Mouse (Mus musculus) cerebellum, adult 2 months (tissue): Measurements from ENCODE around the gene Lck. TPM values are rescaled to one million over a fixed set of nuclear protein-coding genes. Genes with fewer than 3 reads are reported as not detected.

Experiments
- DNase-seq, 2 experiments: peaks; one replicate each; pipeline ENCODE4 v3.0.0; 2021
- H3K27ac ChIP-seq: fragments of 200-500 bp; 2 replicates; pipeline ENCODE4 v1.5.1; 2012; ENCODE audit warnings: low read length, control low read depth, inconsistent platforms; ENCODE audit not compliant: insufficient read depth
- H3K27me3 ChIP-seq: fragments of 200-500 bp; 2 replicates; pipeline ENCODE4 v1.6.1; 2012; ENCODE audit warnings: inconsistent platforms, mild to moderate bottlenecking, low read length, moderate library complexity; ENCODE audit not compliant: control insufficient read depth, insufficient read depth
- H3K4me1 ChIP-seq: fragments of 200-500 bp; 2 replicates; pipeline ENCODE4 v1.6.1; 2011; ENCODE audit warnings: low read length; ENCODE audit not compliant: control insufficient read depth, insufficient read depth
- H3K4me3 ChIP-seq: fragments of 200-500 bp; replicated peaks from 2 replicates; pipeline ENCODE3; 2011; ENCODE audit warnings: mild to moderate bottlenecking, low read depth, low read length, control low read depth; ENCODE audit not compliant: insufficient read depth
- CTCF ChIP-seq: fragments of 200-500 bp; IDR thresholded peaks from 2 replicates; pipeline ENCODE4 v1.5.1; 2011; ENCODE audit warnings: low read depth, mild to moderate bottlenecking, control low read depth, low read length, moderate library complexity, borderline replicate concordance; ENCODE audit not compliant: insufficient read depth
- POLR2A ChIP-seq: fragments of 200-500 bp; IDR thresholded peaks from 2 replicates; pipeline ENCODE4 v1.6.1; 2011; ENCODE audit warnings: low read length, control low read depth, borderline replicate concordance; ENCODE audit not compliant: insufficient read depth
- WGBS: fragments of 180-500 bp; shearing (Covaris S2); methylation state at CpG from one replicate; pipeline ENCODE4 v1.1.7; 2018; 5-methylcytosine and 5-hydroxymethylcytosine counted together
- polyA plus RNA-seq: library from polyadenylated mRNA; depleted of rRNA; stranded (reverse); fragments of >200 nt; gene quantifications from 2 replicates; pipeline ENCODE4 v1.2.3, GENCODE M21; 2012

Gene Lck
- polyA plus RNA-seq, 1 experiment, result 1.00 TPM

GRCm38 (mm10) chr4:129571551-129572084, 1.8 kb downstream of the Lck start:
- H3K27ac ChIP-seq, result no peak overlapping the region
- H3K4me1 ChIP-seq, result no peaks in the 10 kb centered on the region
- TF ChIP-seq POLR2A, result no peak
- no peak for TF ChIP-seq CTCF
- DNase-seq, result no peak
- H3K4me3 ChIP-seq, result no peak overlapping the region
- 74% methylated on average over 8 of the region's 8 CpGs for WGBS
- no peaks in the 10 kb centered on the region for H3K27me3 ChIP-seq

DNA sequence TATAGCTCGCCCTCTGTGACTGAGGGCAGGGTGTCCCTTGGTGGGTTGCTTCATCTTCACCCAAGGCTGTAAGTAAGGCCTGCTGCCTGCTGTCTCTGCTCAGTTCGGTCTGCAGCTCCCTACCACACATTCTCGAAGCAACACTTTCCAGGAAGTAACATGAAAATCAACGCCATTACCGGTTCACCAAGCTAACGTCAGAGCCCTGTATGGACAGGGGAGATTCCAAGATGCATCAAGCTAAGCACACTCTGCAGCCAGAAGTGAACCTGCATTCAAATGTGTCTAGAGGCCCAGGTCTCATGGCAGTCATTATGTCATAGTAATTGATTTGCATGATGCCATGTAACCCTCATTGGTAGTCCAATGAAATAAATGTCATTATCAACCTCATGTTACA, 3.4 kb downstream of the Lck start:
- no peak for TF ChIP-seq CTCF
- no peak for TF ChIP-seq POLR2A
- Histone ChIP-seq H3K27ac (no peak overlapping the region), H3K27me3 (no peaks in the 10 kb centered on the region), H3K4me1 (no peaks in the 10 kb centered on the region), H3K4me3 (no peak overlapping the region)
- WGBS, result 89% methylated on average over 6 of the region's 6 CpGs
- DNase-seq, result no peak

DNA sequence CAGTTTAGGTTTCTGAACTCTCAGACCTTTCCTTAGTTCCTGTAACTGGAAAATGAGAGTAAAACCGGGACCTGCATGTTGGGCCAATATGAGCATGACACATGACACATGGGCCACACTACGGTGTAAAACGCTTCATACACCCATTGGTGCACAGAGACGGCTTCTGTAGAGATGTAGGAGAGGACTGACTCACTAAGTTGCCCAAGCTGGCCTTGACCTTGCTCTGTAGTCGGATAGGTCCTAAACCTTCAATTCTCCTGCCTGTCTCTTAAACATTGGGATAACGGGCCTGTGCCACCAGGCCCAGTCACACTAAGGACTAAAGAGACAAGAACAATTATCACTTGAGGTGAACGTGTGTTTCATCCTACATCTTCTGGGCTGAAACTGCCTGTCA, 5.1 kb downstream of the Lck start:
- TF ChIP-seq POLR2A (no peak), CTCF (no peak)
- no peak overlapping the region for H3K27ac ChIP-seq
- WGBS, result 91% methylated on average over 7 of the region's 7 CpGs
- no peak for DNase-seq
- no peaks in the 10 kb centered on the region for H3K4me1 ChIP-seq
- no peak overlapping the region for H3K4me3 ChIP-seq
- H3K27me3 ChIP-seq, result no peaks in the 10 kb centered on the region

DNA sequence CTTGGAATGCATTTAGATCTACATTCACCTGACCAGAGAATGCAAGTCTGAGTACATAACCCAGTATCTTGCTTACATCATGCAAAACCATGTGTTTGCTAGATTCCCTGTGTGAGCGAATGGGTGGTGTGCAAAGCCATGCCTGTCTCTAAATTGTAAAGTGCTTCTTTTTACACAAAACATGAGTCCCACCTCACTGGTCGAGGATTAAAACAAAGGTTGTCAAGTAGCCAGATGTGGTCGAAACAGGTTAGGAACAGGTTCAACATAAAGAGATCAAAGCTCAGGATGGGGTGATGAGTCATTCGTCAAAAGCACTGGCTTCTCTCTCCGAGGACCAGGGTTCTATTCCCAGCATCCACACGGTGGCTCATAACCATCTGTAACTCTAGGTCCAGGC, 8.3 kb downstream of the Lck start:
- no peak for DNase-seq
- Histone ChIP-seq H3K27me3 (no peaks in the 10 kb centered on the region), H3K4me3 (no peak overlapping the region), H3K4me1 (no peaks in the 10 kb centered on the region), H3K27ac (no peak overlapping the region)
- 79% methylated on average over 6 of the region's 6 CpGs for WGBS
- TF ChIP-seq POLR2A (no peak), CTCF (no peak)

DNA sequence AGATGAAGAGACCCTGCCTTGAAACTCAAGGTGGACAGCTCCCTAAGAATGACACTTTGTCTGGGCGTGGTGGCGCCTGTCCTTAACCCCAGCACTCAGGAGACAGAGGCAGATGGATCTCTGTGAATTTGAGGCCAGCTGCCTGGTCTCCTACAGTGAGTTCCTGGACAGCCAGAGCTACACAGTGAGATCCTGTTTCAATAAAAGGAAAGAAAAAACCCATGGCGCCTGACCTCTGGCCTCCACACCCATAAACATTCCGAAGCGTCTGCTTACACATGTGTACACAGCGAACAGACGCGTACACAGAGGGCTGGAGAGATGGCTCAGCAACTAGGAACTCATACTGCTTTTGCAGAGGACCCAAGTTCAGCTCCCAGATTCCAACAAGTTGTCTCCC, 9.7 kb downstream of the Lck start:
- no peak for DNase-seq
- Histone ChIP-seq H3K27me3 (no peaks in the 10 kb centered on the region), H3K4me3 (no peak overlapping the region), H3K27ac (no peak overlapping the region), H3K4me1 (no peaks in the 10 kb centered on the region)
- WGBS, result 78% methylated on average over 8 of the region's 8 CpGs
- TF ChIP-seq POLR2A, result no peak
- TF ChIP-seq CTCF, result no peak

DNA sequence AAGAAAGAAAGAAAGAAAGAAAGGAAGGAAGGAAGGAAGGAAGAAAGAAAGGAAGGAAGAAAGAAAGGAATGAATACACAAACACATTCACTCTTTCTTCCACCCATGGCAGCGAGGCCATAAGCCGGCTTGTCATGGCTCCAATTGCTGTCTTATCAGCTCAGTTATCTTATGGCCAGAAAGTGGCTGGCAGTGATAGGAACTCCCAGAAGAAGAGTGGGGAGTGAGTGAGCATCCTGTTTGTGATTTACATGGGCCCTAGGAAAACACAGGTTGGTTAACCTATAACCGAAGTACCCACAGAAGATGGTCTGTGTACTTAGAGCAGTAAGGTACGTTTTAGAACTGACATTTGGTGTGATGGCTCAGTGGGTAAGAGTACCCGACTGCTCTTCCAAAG, 12.3 kb downstream of the Lck start:
- 90% methylated on average over 5 of the region's 5 CpGs for WGBS
- H3K27ac ChIP-seq, result no peak overlapping the region
- no peaks in the 10 kb centered on the region for H3K27me3 ChIP-seq
- H3K4me3 ChIP-seq, result no peak overlapping the region
- DNase-seq, result no peak
- peaks cover 5% of the 10 kb centered on the region; the same call in 1 of the 2 replicates for H3K4me1 ChIP-seq
- TF ChIP-seq POLR2A, result no peak
- TF ChIP-seq CTCF, result no peak

DNA sequence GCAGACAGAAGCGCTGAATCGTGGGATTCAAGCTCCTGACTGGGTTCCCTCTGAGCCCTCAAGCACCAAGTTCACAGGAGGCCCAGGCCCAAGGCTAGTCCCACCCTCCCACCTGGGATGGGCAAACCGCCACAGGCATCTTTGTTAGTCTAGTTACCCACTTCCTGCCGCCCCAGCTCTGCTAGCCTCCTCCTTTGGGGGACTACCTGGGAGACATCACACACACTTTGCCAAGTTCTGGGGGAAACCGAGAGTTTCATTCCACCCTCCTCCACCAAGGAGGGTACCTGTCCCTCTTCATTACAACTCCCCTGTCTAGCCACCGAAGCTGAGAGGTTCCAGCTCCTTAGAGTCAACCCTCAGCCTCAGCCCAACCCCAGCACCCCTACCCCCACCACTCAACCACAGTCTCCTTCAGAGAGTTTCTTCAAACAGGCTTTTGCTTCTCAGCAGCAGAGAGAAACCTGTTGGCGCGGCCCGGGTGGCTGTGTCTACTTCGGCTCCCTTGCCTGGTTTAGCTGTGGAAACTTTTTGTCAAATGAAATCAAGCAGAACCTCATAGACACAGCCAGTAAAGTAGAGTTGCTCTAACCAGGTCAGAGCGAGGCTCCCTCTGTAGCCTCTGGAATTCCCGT, 15.0 kb downstream of the Lck start:
- TF ChIP-seq CTCF, result no peak
- TF ChIP-seq POLR2A, result no peak
- no peak overlapping the region for H3K4me3 ChIP-seq
- H3K27me3 ChIP-seq, result no peaks in the 10 kb centered on the region
- 89% methylated on average over 12 of the region's 12 CpGs for WGBS
- no peak for DNase-seq
- no peak overlapping the region for H3K27ac ChIP-seq
- H3K4me1 ChIP-seq, result peaks cover 11% of the 10 kb centered on the region; the same call in 1 of the 2 replicates

- no peak overlapping the region for H3K27ac ChIP-seq
- TF ChIP-seq CTCF (no peak), POLR2A (no peak)
- H3K4me1 ChIP-seq, result peaks cover 11% of the 10 kb centered on the region; the same call in 1 of the 2 replicates
- no peak overlapping the region for H3K4me3 ChIP-seq
- DNase-seq, result no peak
- no peaks in the 10 kb centered on the region for H3K27me3 ChIP-seq
- 94% methylated on average over 9 of the region's 9 CpGs for WGBS
Measured at GRCm38 (mm10) chr4:129557256-129557808, 16.1 kb downstream of the Lck start.

DNA sequence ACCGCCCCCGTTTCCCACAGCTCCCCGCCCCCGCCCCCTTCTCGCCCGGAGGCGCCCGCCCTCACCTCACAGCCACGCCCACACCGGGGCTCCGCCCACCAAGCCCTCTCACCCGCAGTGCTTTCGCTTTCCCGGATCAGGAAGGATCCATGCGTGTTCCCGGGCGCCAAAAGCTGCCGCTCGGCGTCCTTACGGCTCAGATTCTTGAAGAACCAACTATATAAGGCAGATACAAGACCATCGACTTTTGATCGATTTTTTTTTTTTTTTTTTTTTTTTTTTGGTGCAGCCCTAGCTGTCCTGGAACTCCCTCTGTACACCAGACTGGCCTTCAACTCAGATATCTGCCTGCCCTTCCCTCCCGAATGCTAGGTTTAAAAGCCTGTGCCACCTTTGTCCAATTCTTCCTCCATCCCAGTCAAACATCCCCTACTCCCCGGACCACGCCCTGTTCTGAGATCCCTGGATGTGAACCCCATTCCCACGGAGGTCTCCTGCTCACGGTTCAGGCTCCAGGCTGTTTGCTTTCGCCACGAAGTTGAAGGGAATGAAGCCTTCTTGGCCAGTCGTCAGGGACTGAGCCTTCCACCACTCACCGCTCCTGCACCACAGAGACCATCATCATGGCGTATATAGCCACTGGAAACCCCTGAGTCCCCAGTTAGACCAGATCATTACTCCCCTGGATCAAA, 16.8 kb downstream of the Lck start:
- TF ChIP-seq POLR2A (peak; percentile 51; the same call in 1 of the 2 replicates), CTCF (no peak)
- peak; percentile 75 to 79 for DNase-seq
- 8% methylated on average over 33 of the region's 33 CpGs for WGBS
- Histone ChIP-seq H3K4me3 (peak overlapping the region; percentile 84), H3K27ac (no peak overlapping the region), H3K4me1 (peaks cover 11% of the 10 kb centered on the region; the same call in 1 of the 2 replicates), H3K27me3 (no peaks in the 10 kb centered on the region)
